Mouse (Mus musculus) neural tube, embryonic 11.5 days (tissue): ENCODE results near the gene Ctu1. TPM values are rescaled to one million over a fixed set of nuclear protein-coding genes. Genes with fewer than 3 reads are reported as not detected.
"Not testable (repeated sequence)": the region's sequence is repeated elsewhere in the genome, so short reads cannot be mapped to it uniquely, and the experiment has no call there.

Experiments
- ATAC-seq: fragments of 200-750 bp; cut with Nextera tagmentation; 2 replicates; pipeline ENCODE4 v1.8.0; 2017; ENCODE audit warnings: moderate number of reproducible peaks, mild to moderate bottlenecking, moderate TSS enrichment, moderate library complexity; ENCODE audit not compliant: insufficient read depth, low FRiP score, low TSS enrichment
- DNase-seq: peaks from one replicate; pipeline ENCODE4 v3.0.0-alpha.2; 2015; ENCODE audit warnings: low spot score
- H3K27ac ChIP-seq: fragments of 300-500 bp; sonication (generic); 2 replicates; pipeline ENCODE4 v1.5.1; 2014; ENCODE audit warnings: low read depth, mild to moderate bottlenecking, low read length
- H3K27me3 ChIP-seq: fragments of 300-500 bp; sonication (generic); 2 replicates; pipeline ENCODE4 v1.6.1; 2014; ENCODE audit warnings: mild to moderate bottlenecking, low read length, mixed read lengths; ENCODE audit not compliant: control insufficient read depth, insufficient read depth
- H3K36me3 ChIP-seq: fragments of 300-500 bp; sonication (generic); 2 replicates; pipeline ENCODE4 v1.6.1; 2014; ENCODE audit warnings: mild to moderate bottlenecking, low read length, moderate library complexity, mixed read lengths; ENCODE audit not compliant: control insufficient read depth, insufficient read depth
- H3K4me1 ChIP-seq: fragments of 300-500 bp; sonication (generic); 2 replicates; pipeline ENCODE4 v1.6.1; 2014; ENCODE audit warnings: low read length, mixed read lengths; ENCODE audit not compliant: control insufficient read depth, insufficient read depth
- H3K4me2 ChIP-seq: fragments of 300-500 bp; sonication (generic); 2 replicates; pipeline ENCODE4 v1.6.1; 2014; ENCODE audit warnings: low read depth, mild to moderate bottlenecking, moderate library complexity
- H3K4me3 ChIP-seq: fragments of 300-500 bp; sonication (generic); 2 replicates; pipeline ENCODE4 v1.5.1; 2014; ENCODE audit warnings: low read depth, low read length
- H3K9ac ChIP-seq: fragments of 300-500 bp; sonication (generic); 2 replicates; pipeline ENCODE4 v1.6.1; 2014; ENCODE audit warnings: mild to moderate bottlenecking, low read length
- H3K9me3 ChIP-seq: fragments of 300-500 bp; sonication (generic); 2 replicates; pipeline ENCODE4 v1.6.1; 2016; ENCODE audit warnings: low read length; ENCODE audit not compliant: control insufficient read depth
- WGBS: fragments of 180-500 bp; shearing (Covaris S2); extraction: QIAGEN DNeasy Blood & Tissue Kit; methylation state at CpG from one replicate; pipeline ENCODE4 v1.1.7; 2014; 5-methylcytosine and 5-hydroxymethylcytosine counted together
- polyA plus RNA-seq: library from polyadenylated mRNA; unstranded; fragments of >200 nt; fragmentation: Nextera tagmentation; extraction: Ambion mirVana; gene quantifications from 2 replicates; pipeline ENCODE4 v1.2.1, GENCODE M21; 2014

The Ctu1 gene
- polyA plus RNA-seq, 1 experiment from 2014 or later: 11.0 TPM

DNA sequence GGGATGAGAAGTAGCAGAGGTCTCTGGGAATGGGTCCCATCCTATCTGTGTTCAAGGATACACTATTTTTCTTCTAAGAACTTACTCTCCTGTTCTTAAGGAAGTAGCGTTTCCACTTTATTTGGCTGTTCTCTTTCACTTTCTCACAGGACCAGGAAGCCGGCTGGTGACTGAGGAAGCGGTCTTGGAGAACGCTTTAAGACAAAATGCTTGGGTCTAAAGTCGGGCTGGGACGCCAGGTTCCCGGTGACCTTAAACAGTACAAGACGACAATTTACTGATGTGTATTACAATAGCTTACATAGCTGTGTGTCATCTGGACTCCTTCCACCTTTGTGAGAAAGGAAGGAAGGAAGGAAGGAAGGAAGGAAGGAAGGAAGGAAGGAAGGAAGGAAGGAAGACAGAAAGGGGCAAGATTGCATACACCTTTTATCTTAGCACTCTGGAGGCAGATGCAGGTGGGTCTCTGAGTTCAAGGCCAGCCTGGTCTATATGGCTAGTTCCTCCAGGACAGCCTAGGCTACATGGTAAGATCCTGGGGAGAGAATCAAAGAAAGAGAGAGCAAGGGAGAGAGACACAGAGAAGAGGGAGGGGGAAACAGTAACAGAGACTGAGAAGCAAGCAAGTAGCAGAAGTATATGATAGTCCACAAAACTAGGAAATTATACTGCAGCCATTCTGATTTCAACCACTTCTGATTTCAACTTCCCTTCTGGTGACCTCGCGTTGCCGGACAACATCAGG is 580 bp upstream of the Ctu1 start:
- no peaks in the 10 kb centered on the region for H3K27me3 ChIP-seq
- H3K4me2 ChIP-seq: peak overlapping the region; percentile 25
- ATAC-seq: peak; percentile 8
- H3K4me3 ChIP-seq: peak overlapping the region; percentile 66
- WGBS: 69% methylated on average over 11 of the region's 11 CpGs
- H3K27ac ChIP-seq: no peak overlapping the region
- H3K4me1 ChIP-seq: peaks cover 6% of the 10 kb centered on the region; the same call in 1 of the 2 replicates
- H3K9me3 ChIP-seq: no peaks in the 10 kb centered on the region
- no peak for DNase-seq
- peaks cover 4% of the 10 kb centered on the region for H3K36me3 ChIP-seq
- H3K9ac ChIP-seq: peak overlapping the region; percentile 33

DNA sequence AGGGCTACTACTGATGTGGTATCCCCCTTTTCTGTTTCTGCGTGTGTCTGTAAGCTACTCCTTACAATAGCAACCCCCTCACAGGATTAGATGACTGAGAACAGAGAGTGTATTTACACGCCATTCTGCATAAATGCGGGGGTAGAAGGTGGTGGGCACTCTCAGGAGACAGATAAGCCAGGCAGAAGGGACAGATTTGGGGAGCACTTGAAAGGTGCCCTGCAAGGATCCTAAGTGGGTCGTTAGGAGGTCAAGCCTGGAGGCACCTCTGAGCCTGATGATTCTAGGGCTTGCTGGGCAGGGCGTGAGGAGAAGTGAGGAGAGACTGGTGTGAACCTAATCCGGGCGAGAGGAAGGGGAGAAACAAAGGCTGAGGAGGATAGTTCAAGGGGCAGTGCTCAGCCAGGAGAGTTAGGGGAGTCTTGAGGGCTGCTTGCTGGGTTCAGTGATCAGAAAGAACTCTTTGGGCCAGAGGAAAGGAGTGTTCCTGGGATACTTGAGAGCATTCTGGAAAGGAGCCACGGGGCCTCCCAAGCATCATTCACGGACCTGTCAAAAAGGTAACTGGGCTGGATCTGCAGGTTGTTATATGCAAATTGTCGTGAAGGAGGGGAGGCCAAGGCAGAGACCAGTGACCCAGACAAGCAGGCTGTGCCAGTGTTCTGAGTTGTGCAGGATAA is 905 bp downstream of the Ctu1 start:
- H3K27ac ChIP-seq: no peak overlapping the region; the same call in 1 of the 2 replicates

DNA sequence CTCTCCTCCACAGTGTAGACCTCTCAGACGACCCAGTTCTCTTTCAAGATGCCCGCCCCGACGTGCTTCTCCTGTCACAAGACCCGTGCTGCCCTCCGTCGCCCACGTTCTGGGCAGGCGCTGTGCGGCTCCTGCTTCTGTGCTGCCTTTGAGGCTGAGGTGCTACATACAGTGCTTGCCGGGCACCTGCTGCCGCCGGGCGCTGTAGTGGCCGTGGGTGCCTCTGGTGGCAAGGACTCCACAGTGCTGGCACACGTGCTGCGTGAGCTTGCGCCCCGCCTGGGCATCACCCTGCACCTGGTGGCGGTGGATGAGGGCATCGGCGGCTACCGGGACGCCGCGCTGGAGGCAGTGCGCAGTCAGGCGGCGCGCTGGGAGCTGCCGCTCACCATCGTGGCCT is 3.3 kb downstream of the Ctu1 start:
- Histone ChIP-seq H3K9ac (no peak overlapping the region), H3K4me1 (peaks cover 6% of the 10 kb centered on the region; the same call in 1 of the 2 replicates), H3K36me3 (peaks cover 20% of the 10 kb centered on the region), H3K27ac (no peak overlapping the region), H3K27me3 (no peaks in the 10 kb centered on the region), H3K4me2 (no peak overlapping the region), H3K9me3 (no peaks in the 10 kb centered on the region), H3K4me3 (no peak overlapping the region)
- ATAC-seq (no peak), DNase-seq (no peak)
- WGBS: 90% methylated on average over 32 of the region's 32 CpGs

More for the DNA sequence above, 905 bp downstream of the Ctu1 start:
- Histone ChIP-seq H3K9ac (peak overlapping the region; percentile 84), H3K4me2 (peak overlapping the region; percentile 79), H3K4me3 (peak overlapping the region; percentile 66), H3K9me3 (no peaks in the 10 kb centered on the region), H3K36me3 (peaks cover 19% of the 10 kb centered on the region), H3K4me1 (peaks cover 6% of the 10 kb centered on the region; the same call in 1 of the 2 replicates), H3K27me3 (no peaks in the 10 kb centered on the region)
- 19% methylated on average over 10 of the region's 10 CpGs for WGBS
- no peak for DNase-seq
- no peak for ATAC-seq

DNA sequence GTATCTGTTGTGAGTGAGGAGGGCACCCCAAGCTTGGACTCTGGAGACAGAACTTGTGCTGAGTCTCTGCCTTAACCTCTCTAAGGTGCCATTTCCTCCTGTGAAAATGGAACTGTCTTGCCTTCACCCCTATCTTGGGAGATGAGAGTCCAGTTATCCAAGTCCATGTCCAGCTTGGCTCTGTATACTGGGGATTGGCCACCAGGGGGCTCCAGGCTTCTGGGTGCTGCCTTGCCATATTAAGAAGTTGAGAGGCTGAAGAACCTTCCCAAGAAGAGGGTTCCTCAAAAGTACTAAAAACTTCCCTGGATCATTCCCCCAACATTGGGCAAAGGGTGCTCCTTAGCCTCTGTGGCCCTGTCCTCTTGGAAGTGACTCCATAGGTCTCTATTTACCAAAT is 6.7 kb downstream of the Ctu1 start:
- ATAC-seq: no peak
- Histone ChIP-seq H3K27me3 (no peaks in the 10 kb centered on the region), H3K9ac (no peak overlapping the region), H3K27ac (no peak overlapping the region), H3K4me3 (no peak overlapping the region), H3K4me2 (no peak overlapping the region), H3K4me1 (no peaks in the 10 kb centered on the region), H3K36me3 (peaks cover 20% of the 10 kb centered on the region), H3K9me3 (no peaks in the 10 kb centered on the region)
- DNase-seq: peak; percentile 35

DNA sequence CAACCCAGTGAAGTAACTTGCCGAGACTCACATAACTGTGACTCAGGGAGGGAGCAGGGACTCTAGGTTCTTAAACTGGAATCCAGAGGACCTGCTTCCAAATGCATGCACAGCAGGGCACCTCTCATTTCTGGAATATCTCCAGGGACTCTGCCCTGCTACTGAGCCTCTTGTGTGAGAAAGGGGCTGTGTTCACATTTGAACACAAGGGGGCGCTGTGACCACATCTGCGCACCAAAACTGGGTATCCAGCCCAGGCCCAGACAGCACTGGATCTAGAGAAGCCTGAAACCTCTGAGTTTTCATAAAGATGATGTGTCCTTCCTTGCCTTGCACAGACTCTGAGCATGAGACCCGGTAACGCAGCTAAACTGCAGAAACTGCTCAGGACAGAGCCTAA is 9.1 kb downstream of the Ctu1 start:
- ATAC-seq (no peak; the same call in 1 of the 2 replicates), DNase-seq (peak; percentile 70)
- Histone ChIP-seq H3K9me3 (no peaks in the 10 kb centered on the region), H3K27me3 (no peaks in the 10 kb centered on the region), H3K4me2 (no peak overlapping the region), H3K4me3 (no peak overlapping the region), H3K4me1 (no peaks in the 10 kb centered on the region), H3K27ac (no peak overlapping the region), H3K36me3 (peaks cover 16% of the 10 kb centered on the region), H3K9ac (no peak overlapping the region)
- WGBS: 23% methylated on average over 5 of the region's 5 CpGs

DNA sequence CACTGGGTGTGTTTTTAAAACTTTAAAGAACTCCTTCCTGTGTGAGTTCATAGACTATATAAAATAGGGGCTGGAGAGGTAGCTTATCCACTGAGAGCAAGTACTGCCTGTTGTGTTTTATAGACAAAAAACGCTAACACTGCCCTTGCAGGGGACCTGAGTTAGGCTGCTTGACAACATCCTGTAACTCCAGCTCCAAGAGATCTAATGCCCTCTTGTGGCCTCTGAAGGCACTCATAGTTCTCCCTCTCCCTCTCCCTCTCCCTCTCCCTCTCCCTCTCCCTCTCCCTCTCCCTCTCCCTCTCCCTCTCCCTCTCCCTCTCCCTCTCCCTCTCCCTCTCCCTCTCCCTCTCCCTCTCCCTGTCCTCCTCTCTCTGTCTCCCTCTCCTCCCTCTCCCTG is 10.7 kb downstream of the Ctu1 start:
- not testable (repeated sequence) for DNase-seq, H3K4me2 ChIP-seq, H3K27me3 ChIP-seq, H3K9me3 ChIP-seq, H3K36me3 ChIP-seq, H3K4me1 ChIP-seq, H3K27ac ChIP-seq, H3K9ac ChIP-seq, ATAC-seq, H3K4me3 ChIP-seq
- 6% methylated on average over 1 of the region's 1 CpGs for WGBS

DNA sequence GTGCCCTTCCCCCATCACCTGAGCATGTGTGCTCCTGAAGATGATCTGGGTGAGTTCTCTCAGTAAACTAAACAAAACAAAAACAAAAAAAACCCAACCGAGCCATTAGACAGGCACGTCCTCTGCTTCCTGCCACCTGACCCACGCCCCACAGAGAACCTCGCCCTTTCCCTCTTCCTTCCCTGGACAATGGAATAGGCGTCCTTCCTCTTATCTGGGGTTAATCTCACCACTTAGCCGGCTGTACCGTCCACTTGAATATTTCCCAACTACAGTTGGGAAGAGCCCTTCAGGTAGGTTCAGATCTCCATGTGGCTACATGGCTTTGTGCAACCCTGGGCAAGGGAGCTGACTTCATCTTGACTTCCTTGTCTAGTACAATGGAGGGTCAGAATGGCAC is 13.3 kb downstream of the Ctu1 start:
- WGBS: 82% methylated on average over 7 of the region's 7 CpGs
- H3K27me3 ChIP-seq: no peaks in the 10 kb centered on the region
- H3K27ac ChIP-seq: no peak overlapping the region
- DNase-seq (no peak), ATAC-seq (no peak)
- no peak overlapping the region for H3K4me2 ChIP-seq
- no peaks in the 10 kb centered on the region for H3K9me3 ChIP-seq
- H3K4me1 ChIP-seq: no peaks in the 10 kb centered on the region
- no peak overlapping the region for H3K9ac ChIP-seq
- no peaks in the 10 kb centered on the region for H3K36me3 ChIP-seq
- no peak overlapping the region for H3K4me3 ChIP-seq

DNA sequence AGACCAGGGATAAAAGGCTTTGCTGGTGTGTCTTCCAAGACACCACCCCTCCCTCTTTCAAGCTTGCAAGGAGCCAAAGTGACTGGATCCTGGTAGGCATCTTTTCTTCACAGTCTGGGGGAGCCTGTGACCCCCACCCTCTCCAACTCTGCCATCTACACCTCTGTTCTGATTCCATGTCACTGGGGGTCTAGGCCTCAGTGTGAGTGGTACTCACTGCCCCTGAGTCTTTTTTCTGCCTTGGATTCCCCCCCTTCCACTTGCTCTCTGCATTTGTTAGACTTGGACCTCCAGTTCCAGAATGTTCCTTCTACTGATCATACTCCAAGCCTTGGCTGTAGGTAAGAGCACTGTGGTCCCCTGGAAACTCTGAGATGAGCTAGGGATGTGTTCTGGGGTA is 18.3 kb downstream of the Ctu1 start, which contains the start of gene Klk14:
Gene Klk14, plus strand, starts transcription at position 301 of the 400 bp plus-strand sequence.
- H3K9ac ChIP-seq: no peak within 1 kb of the TSS
- no peaks in the 10 kb centered on the region for H3K9me3 ChIP-seq
- H3K4me3 ChIP-seq: no peak within 1 kb of the TSS

DNA sequence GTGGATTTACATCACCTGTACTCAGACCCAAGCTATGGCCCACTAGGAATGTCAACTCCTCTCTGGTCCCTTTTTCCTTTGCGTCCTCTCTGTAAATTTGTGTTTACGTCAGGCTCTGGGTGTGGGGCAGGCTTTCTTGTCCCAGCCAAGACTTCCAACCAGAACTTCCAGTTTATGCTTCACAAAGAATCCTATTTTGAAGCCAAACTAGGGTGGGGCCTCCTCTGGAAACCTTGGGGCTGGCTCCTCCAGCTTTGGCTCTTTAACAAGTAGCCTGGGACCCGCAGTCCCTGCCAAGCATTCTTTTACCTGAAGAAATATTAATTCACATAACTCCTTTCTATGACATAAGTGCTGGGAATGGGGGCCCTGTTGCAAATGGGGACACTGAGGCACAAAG is 38.2 kb downstream of the Ctu1 start:
- DNase-seq (no peak), ATAC-seq (no peak)
- H3K4me1 ChIP-seq: no peaks in the 10 kb centered on the region
- H3K27me3 ChIP-seq: 0 out of 2 replicates have a peak, but pooled peaks cover 2% of the 10 kb centered on the region
- WGBS: 96% methylated on average over 3 of the region's 3 CpGs
- H3K27ac ChIP-seq: no peak overlapping the region
- no peak overlapping the region for H3K4me2 ChIP-seq
- H3K4me3 ChIP-seq: no peak overlapping the region
- H3K9ac ChIP-seq: no peak overlapping the region
- H3K36me3 ChIP-seq: no peaks in the 10 kb centered on the region
- H3K9me3 ChIP-seq: no peaks in the 10 kb centered on the region

More for the DNA sequence above, 18.3 kb downstream of the Ctu1 start, which contains the start of gene Klk14:
- ATAC-seq (no peak), DNase-seq (no peak)
- Histone ChIP-seq H3K4me1 (no peaks in the 10 kb centered on the region), H3K36me3 (no peaks in the 10 kb centered on the region), H3K27ac (no peak within 1 kb of the TSS), H3K4me2 (no peak within 1 kb of the TSS), H3K27me3 (no peaks in the 10 kb centered on the region)
